Mouse (Mus musculus) lung, postnatal 0 days (tissue): Measurements from ENCODE around the gene Sh3pxd2a. TPM values are rescaled to one million over a fixed set of nuclear protein-coding genes. Genes with fewer than 3 reads are reported as not detected.

Experiments used
- ATAC-seq: fragments of 200-750 bp; cut with Nextera tagmentation; 2 replicates; pipeline ENCODE4 v1.8.0; 2017; ENCODE audit warnings: moderate library complexity
- DNase-seq: peaks from one replicate; pipeline ENCODE4 v3.0.0-alpha.2; 2016; ENCODE audit warnings: low spot score
- H3K27ac ChIP-seq: fragments of 300-500 bp; sonication (generic); 2 replicates; pipeline ENCODE4 v1.5.1; 2014; ENCODE audit warnings: antibody characterized with exemption, mild to moderate bottlenecking, low read length, mixed read lengths
- H3K27me3 ChIP-seq: fragments of 300-500 bp; sonication (generic); replicated peaks from 2 replicates; pipeline ENCODE4 v1.6.1; 2014; ENCODE audit warnings: low read length, mixed read lengths; ENCODE audit not compliant: insufficient read depth
- H3K36me3 ChIP-seq: fragments of 300-500 bp; sonication (generic); 2 replicates; pipeline ENCODE4 v1.6.1; 2014; ENCODE audit warnings: low read length, mixed read lengths; ENCODE audit not compliant: insufficient read depth
- H3K4me1 ChIP-seq: fragments of 300-500 bp; sonication (generic); 2 replicates; pipeline ENCODE4 v1.6.1; 2014; ENCODE audit warnings: antibody characterized with exemption, low read depth, low read length, mixed read lengths; ENCODE audit not compliant: insufficient read depth
- H3K4me2 ChIP-seq: fragments of 300-500 bp; sonication (generic); replicated peaks from 2 replicates; pipeline ENCODE4 v1.6.1; 2014; ENCODE audit warnings: low read depth, mild to moderate bottlenecking, low read length, moderate library complexity, mixed read lengths
- H3K4me3 ChIP-seq: fragments of 300-500 bp; sonication (generic); 2 replicates; pipeline ENCODE4 v1.5.1; 2014; ENCODE audit warnings: low read depth, low read length
- H3K9ac ChIP-seq: fragments of 300-500 bp; sonication (generic); replicated peaks from 2 replicates; pipeline ENCODE4 v1.6.1; 2014; ENCODE audit warnings: low read depth, mild to moderate bottlenecking
- H3K9me3 ChIP-seq: fragments of 300-500 bp; sonication (generic); 2 replicates; pipeline ENCODE4 v1.6.1; 2016; ENCODE audit warnings: low read length, mixed read lengths
- CTCF ChIP-seq: IDR thresholded peaks from 2 replicates; pipeline ENCODE4 v1.5.1; 2016; ENCODE audit warnings: antibody characterized with exemption, mild to moderate bottlenecking
- EP300 ChIP-seq: IDR thresholded peaks from 2 replicates; pipeline ENCODE4 v1.6.1; 2016; ENCODE audit warnings: antibody characterized with exemption, mild to moderate bottlenecking, control low read depth
- WGBS: fragments of 180-500 bp; shearing (Covaris S2); extraction: QIAGEN DNeasy Blood & Tissue Kit; methylation state at CpG from one replicate; pipeline ENCODE4 v1.1.7; 2014; 5-methylcytosine and 5-hydroxymethylcytosine counted together
- polyA plus RNA-seq: library from polyadenylated mRNA; unstranded; fragments of >200 nt; fragmentation: Nextera tagmentation; extraction: Ambion mirVana; gene quantifications from 2 replicates; pipeline ENCODE4 v1.2.1, GENCODE M21; 2015

Gene Sh3pxd2a
- polyA plus RNA-seq, 1 experiment from 2014 or later = 5.6 TPM

- Histone ChIP-seq H3K27ac (no peak overlapping the region), H3K36me3 (no peaks in the 10 kb centered on the region; the same call in 1 of the 2 replicates), H3K4me1 (no peaks in the 10 kb centered on the region), H3K4me3 (no peak overlapping the region), H3K9ac (no peak overlapping the region), H3K4me2 (peak overlapping the region; percentile 33), H3K9me3 (no peaks in the 10 kb centered on the region), H3K27me3 (no peaks in the 10 kb centered on the region)
- DNase-seq (no peak), ATAC-seq (peak; percentile 53; the same call in 1 of the 2 replicates)
- WGBS = 36% methylated on average over 15 of the region's 15 CpGs
- TF ChIP-seq EP300 (no peak), CTCF (no peak)
Measured at GRCm38 (mm10) chr19:47359166-47359931, 104.9 kb downstream of the Sh3pxd2a start.

- Histone ChIP-seq H3K4me3 (no peak overlapping the region), H3K27ac (no peak overlapping the region), H3K27me3 (no peaks in the 10 kb centered on the region), H3K9me3 (no peaks in the 10 kb centered on the region), H3K4me2 (no peak overlapping the region), H3K9ac (no peak overlapping the region), H3K4me1 (no peaks in the 10 kb centered on the region), H3K36me3 (no peaks in the 10 kb centered on the region)
- no peak for TF ChIP-seq EP300
- no peak for TF ChIP-seq CTCF
- no peak for DNase-seq
- ATAC-seq = no peak
- WGBS = 74% methylated on average over 3 of the region's 3 CpGs
Measured at GRCm38 (mm10) chr19:47357297-47357696, 106.9 kb downstream of the Sh3pxd2a start.

- TF ChIP-seq CTCF (peak; percentile 90), EP300 (no peak)
- H3K4me2 ChIP-seq = no peak overlapping the region
- H3K9me3 ChIP-seq = no peaks in the 10 kb centered on the region
- no peak overlapping the region for H3K9ac ChIP-seq
- ATAC-seq (peak; percentile 75), DNase-seq (peak; percentile 87)
- no peak overlapping the region for H3K27ac ChIP-seq
- H3K27me3 ChIP-seq = no peaks in the 10 kb centered on the region
- WGBS = 19% methylated on average over 4 of the region's 6 CpGs
- H3K4me1 ChIP-seq = no peaks in the 10 kb centered on the region
- H3K4me3 ChIP-seq = no peak overlapping the region
- no peaks in the 10 kb centered on the region for H3K36me3 ChIP-seq
Measured at GRCm38 (mm10) chr19:47356188-47356857, 107.9 kb downstream of the Sh3pxd2a start.

GRCm38 (mm10) chr19:47354456-47354855 lies 109.7 kb downstream of the Sh3pxd2a start:
- H3K9me3 ChIP-seq = no peaks in the 10 kb centered on the region
- no peak for DNase-seq
- no peak for TF ChIP-seq EP300
- no peak for TF ChIP-seq CTCF
- no peak overlapping the region for H3K4me3 ChIP-seq
- no peak for ATAC-seq
- no peaks in the 10 kb centered on the region for H3K27me3 ChIP-seq
- H3K4me2 ChIP-seq = no peak overlapping the region
- no peak overlapping the region for H3K27ac ChIP-seq
- no peak overlapping the region for H3K9ac ChIP-seq
- 79% methylated on average over 8 of the region's 8 CpGs for WGBS
- no peaks in the 10 kb centered on the region for H3K4me1 ChIP-seq
- H3K36me3 ChIP-seq = no peaks in the 10 kb centered on the region

DNA sequence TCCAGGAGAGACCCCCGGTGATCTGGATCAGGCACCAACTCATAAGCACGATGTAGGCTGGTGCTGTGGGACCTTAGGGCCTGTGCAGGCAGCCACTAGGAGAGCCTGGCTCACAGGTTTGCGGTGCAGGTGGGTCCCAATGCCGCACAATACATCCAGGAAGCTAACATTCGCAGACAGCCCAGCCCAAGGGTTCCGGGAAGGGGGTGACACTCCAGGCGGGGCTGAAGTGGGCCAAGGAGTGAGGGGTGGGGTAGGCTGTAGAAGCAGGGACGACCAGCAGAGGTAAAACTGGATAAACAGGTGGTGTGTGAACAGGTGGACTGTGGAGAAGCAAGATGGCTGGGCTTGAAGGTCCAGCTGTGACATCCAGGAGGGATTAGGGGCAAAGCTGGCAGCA lies 115.2 kb downstream of the Sh3pxd2a start:
- Histone ChIP-seq H3K9ac (no peak overlapping the region), H3K9me3 (no peaks in the 10 kb centered on the region), H3K4me2 (no peak overlapping the region), H3K36me3 (no peaks in the 10 kb centered on the region), H3K27me3 (no peaks in the 10 kb centered on the region), H3K4me3 (no peak overlapping the region), H3K27ac (no peak overlapping the region), H3K4me1 (0 out of 2 replicates have a peak, but pooled peaks cover 3% of the 10 kb centered on the region)
- no peak for DNase-seq
- no peak for ATAC-seq
- 57% methylated on average over 8 of the region's 8 CpGs for WGBS
- TF ChIP-seq EP300 (no peak), CTCF (no peak)

- 73% methylated on average over 14 of the region's 14 CpGs for WGBS
- Histone ChIP-seq H3K27ac (no peak overlapping the region), H3K9me3 (no peaks in the 10 kb centered on the region), H3K4me1 (0 out of 2 replicates have a peak, but pooled peaks cover 3% of the 10 kb centered on the region), H3K36me3 (no peaks in the 10 kb centered on the region), H3K4me3 (no peak overlapping the region), H3K9ac (no peak overlapping the region), H3K27me3 (no peaks in the 10 kb centered on the region), H3K4me2 (no peak overlapping the region)
- ATAC-seq (no peak), DNase-seq (no peak)
- TF ChIP-seq CTCF (no peak), EP300 (no peak)
Measured at GRCm38 (mm10) chr19:47348395-47349016, 115.7 kb downstream of the Sh3pxd2a start.
